Mouse (Mus musculus): ENCODE data around the gene Fndc11.

The Fndc11 gene

DNA sequence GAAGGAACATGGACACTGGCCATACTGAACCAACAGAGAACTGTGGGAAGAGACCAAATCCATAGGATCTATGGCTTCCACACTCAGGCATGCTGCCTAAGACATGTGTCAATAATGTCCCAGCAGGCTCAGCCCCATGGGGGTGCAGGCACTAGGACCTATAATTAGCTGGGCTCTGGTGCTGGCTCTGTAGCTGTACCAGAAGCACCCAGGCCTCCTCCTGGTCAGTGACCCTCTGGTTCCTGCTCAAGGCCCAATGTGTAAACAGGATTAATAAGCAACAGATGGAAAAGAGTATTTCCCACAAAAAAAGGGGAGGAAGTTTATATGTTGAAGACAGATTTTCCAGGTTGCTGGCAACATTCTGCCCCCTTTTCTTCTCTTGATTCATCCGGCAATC, 33.4 kb downstream of the Fndc11 start:
- DNase-seq (ENCODE audit: low read depth, low spot score) = no peak

DNA sequence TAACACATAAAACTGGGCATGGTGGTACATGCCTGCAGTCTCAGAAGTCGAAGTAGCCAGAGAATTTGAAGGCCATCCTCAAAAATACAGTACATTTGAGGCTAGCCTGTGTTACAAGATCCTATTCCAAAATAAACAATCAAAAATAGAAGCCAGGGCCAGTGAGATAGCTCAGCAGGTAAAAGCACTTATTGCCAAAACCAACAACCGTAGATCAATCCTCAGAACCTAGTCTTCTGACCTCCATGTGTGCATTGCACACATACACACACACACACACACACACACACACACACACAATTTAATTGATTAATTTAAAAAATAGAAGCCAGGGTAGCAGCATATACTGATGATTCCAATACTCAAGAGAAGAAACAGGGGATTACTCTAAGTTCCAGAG, 47.0 kb downstream of the Fndc11 start:
- DNase-seq (ENCODE audit: low read depth, low spot score) = no peak

DNA sequence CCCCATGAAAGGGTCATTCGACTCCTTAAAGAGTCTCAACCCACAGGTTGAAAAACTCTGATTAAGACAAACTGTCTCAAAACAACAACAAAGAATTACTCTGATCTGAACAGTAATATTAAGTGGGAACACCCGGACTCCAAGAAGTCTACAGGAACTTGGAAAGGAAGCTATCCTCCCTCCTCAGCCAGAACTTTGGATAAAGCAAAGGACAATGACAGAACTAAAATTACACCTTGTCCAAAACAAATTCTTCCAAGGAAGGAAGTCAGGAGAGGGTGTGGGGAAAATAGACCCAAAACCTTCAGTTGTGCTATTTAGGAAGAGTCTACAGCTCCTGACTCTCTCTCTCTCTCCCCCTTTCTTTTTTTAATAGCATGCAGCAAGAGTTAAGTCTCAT, 52.3 kb downstream of the Fndc11 start:
- DNase-seq (ENCODE audit: low read depth, low spot score) = no peak
